In the genomic region with DNA sequence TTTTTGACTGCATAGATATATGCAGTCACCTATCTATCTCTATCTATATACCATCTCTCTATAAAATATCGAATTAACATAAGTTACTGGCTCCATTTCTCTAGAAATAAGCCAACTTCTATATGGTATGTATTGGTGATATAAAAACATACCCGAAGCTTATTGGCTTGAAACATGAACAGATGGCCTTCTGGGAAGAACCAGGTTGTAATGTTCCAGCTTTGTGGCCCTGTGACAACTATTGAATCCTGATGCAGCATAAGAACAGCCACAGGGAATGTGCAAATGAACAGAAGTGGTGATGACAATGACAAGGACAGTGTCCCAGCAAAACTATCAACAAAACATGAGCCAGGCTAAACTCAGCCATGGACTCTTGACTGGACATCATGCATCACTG, we compare ENCODE assay signal across 20 mouse cellular contexts.
"Had no signal": no experiment of that assay in that cellular context is flagged by ENCODE, and none has a peak within 500 bp of the region (broad histone marks: within the 10 kb centered on the region; RNA-seq: fewer than 3 reads in every experiment).

No protein-coding gene starts in this region.

- ATAC-seq: intestine, postnatal 0 days; liver, embryonic 12.5 days; midbrain, embryonic 13.5 days had no signal

- H3K4me3 ChIP-seq: limb, embryonic 10.5 days; limb, embryonic 13.5 days; liver, embryonic 12.5 days; liver, embryonic 15.5 days; lung, embryonic 15.5 days; megakaryocyte, embryonic 14.5 days; midbrain, embryonic 10.5 days; midbrain, embryonic 13.5 days; stomach, embryonic 15.5 days had no signal

- H3K27me3 ChIP-seq: limb, embryonic 13.5 days; liver, embryonic 12.5 days; liver, embryonic 15.5 days; lung, embryonic 15.5 days; megakaryocyte, embryonic 14.5 days; stomach, embryonic 15.5 days had no signal

- H3K36me3 ChIP-seq: limb, embryonic 10.5 days; limb, embryonic 13.5 days; liver, embryonic 12.5 days; liver, embryonic 15.5 days; lung, embryonic 15.5 days; midbrain, embryonic 10.5 days; midbrain, embryonic 13.5 days; stomach, embryonic 15.5 days had no signal

- DNase-seq: kidney, adult 2 months; kidney, postnatal 25 days; liver; lung, adult 18-20 months; lung, postnatal 10 days; lung, postnatal 36 days; right cerebral cortex, postnatal 14 days; right cerebral cortex, postnatal 4 days; thymus, postnatal 25 days had no signal

- H3K9me3 ChIP-seq: limb, embryonic 10.5 days; limb, embryonic 13.5 days; liver, embryonic 12.5 days; liver, embryonic 15.5 days; lung, embryonic 15.5 days; midbrain, embryonic 10.5 days; midbrain, embryonic 13.5 days; stomach, embryonic 15.5 days had no signal

- H3K4me2 ChIP-seq: limb, embryonic 13.5 days; liver, embryonic 12.5 days; liver, embryonic 15.5 days; lung, embryonic 15.5 days; midbrain, embryonic 13.5 days; stomach, embryonic 15.5 days had no signal

- H3K4me1 ChIP-seq: liver, embryonic 12.5 days; liver, embryonic 15.5 days; megakaryocyte, embryonic 14.5 days had no signal

- H3K27ac ChIP-seq: kidney, postnatal 0 days; limb, embryonic 10.5 days; limb, embryonic 13.5 days; liver, embryonic 12.5 days; liver, embryonic 15.5 days; lung, embryonic 15.5 days; midbrain, embryonic 10.5 days; midbrain, embryonic 13.5 days; stomach, embryonic 15.5 days had no signal

- H3K9ac ChIP-seq: limb, embryonic 13.5 days; liver, embryonic 12.5 days; liver, embryonic 15.5 days; lung, embryonic 15.5 days; midbrain, embryonic 13.5 days; stomach, embryonic 15.5 days had no signal
